Mouse (Mus musculus): ENCODE results near the gene Fam3c. TPM values are rescaled to one million over a fixed set of nuclear protein-coding genes. Genes with fewer than 3 reads are reported as not detected.

Gene Fam3c
- polyA plus RNA-seq, 1 experiment from 2014 or later, result 34.3 TPM

DNA sequence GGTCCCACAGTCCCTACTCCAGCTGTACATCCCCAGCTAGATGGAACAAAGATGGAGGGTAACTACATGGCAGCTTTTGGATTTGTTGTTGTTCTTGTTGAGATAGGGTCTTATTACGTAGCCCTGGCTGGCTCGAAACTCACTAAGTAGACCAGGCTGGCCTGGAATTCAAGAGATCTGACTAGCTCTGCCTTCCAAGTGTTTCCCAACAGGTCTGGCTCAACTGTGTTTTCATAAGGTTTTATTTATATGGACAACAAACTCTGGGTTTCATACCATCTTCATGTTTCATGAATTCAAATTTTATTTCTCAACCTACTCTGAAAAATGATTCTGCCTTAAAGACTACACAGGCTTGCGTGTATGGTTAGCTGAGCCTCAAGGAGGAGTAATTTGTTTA is 7.1 kb downstream of the Fam3c start:
- H3K9me3 ChIP-seq, result no peaks in the 10 kb centered on the region
- peaks cover 41% of the 10 kb centered on the region for H3K4me1 ChIP-seq
- H3K27ac ChIP-seq, result no peak overlapping the region
- no peaks in the 10 kb centered on the region for H3K36me3 ChIP-seq
- no peaks in the 10 kb centered on the region for H3K27me3 ChIP-seq (ENCODE audit: insufficient read depth, poor library complexity, severe bottlenecking)
- no peak for DNase-seq (ENCODE audit: low spot score)
- WGBS, result 91% methylated on average over 3 of the region's 3 CpGs
- H3K4me3 ChIP-seq, result no peak overlapping the region

DNA sequence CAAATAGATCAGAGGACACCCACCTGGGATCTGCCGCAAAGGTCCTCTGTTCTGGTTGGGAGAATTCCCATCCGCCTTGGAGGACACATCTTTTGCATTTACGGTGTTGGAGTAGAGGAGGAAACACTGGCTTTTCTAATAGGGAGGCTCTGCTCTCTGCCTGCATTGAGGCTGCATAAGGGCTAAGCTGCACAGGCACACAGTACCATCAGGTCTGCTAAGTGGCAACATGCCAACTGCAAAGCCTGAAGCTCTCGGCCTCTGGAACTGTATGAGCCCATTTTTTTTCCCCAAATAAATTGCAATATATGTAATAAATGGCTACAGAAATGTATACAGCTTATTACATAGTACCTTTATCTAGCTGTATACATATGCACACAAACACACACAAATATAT is 7.9 kb downstream of the Fam3c start:
- Histone ChIP-seq H3K4me1 (peaks cover 42% of the 10 kb centered on the region), H3K36me3 (no peaks in the 10 kb centered on the region), H3K9me3 (no peaks in the 10 kb centered on the region), H3K27ac (no peak overlapping the region), H3K4me3 (no peak overlapping the region), H3K27me3 (ENCODE audit: insufficient read depth, poor library complexity, severe bottlenecking) (no peaks in the 10 kb centered on the region)
- WGBS, result 83% methylated on average over 4 of the region's 4 CpGs
- DNase-seq (ENCODE audit: low spot score), result no peak

DNA sequence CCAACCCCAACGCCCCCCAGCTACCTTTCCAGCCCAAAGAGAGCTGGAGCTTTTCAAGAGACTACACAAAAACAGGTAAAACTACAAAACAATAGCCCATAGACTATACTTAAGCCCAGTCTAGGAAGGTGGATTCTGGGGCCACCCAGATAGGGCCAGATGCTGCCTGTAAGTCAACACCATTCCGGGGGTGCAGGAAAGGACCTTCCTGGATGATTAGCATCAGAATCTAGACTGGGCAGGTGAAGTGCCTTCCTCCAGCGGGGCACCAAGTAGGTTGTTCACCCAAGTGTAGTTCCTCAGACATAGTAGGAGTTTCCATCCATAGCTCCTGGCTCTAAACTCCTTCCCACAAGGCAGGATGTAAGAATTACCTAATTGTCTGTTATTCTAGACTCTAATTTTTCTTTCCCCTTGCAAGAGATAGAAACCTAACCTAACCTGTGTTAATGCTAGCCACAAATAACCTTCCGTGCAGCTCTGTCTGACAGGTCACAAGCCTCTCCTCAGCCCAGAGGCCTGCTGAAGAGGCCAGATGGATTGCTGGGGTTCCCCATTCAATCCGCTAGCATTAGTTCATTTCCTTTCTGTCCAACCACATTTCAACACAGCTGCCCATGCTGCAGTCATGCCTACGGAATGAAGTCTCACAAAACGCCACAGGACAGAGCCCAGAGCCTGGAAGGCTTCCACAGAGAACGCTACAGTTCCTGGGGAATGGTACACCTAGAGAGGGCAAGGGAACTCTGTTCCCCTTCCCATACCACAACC is 8.7 kb downstream of the Fam3c start:
- H3K27ac ChIP-seq, result 0 out of 2 replicates have a peak overlapping the region, but pooled peaks have one; percentile 18
- H3K9me3 ChIP-seq, result no peaks in the 10 kb centered on the region
- no peak overlapping the region for H3K4me3 ChIP-seq
- H3K36me3 ChIP-seq, result no peaks in the 10 kb centered on the region
- no peaks in the 10 kb centered on the region for H3K27me3 ChIP-seq (ENCODE audit: insufficient read depth, poor library complexity, severe bottlenecking)
- H3K4me1 ChIP-seq, result peaks cover 42% of the 10 kb centered on the region
- DNase-seq (ENCODE audit: low spot score), result no peak
- 62% methylated on average over 8 of the region's 8 CpGs for WGBS

GRCm38 (mm10) chr6:22344443-22344842 is 11.6 kb downstream of the Fam3c start:
- H3K27me3 ChIP-seq (ENCODE audit: insufficient read depth, poor library complexity, severe bottlenecking), result no peaks in the 10 kb centered on the region
- 0 out of 2 replicates have a peak, but pooled peaks cover 9% of the 10 kb centered on the region for H3K36me3 ChIP-seq
- no peaks in the 10 kb centered on the region for H3K9me3 ChIP-seq
- H3K4me1 ChIP-seq, result peaks cover 29% of the 10 kb centered on the region
- peak overlapping the region; percentile 69; the same call in 1 of the 2 replicates for H3K27ac ChIP-seq
- no peak overlapping the region for H3K4me3 ChIP-seq
- peak; percentile 56 for DNase-seq (ENCODE audit: low spot score)
- 51% methylated on average over 6 of the region's 6 CpGs for WGBS

DNA sequence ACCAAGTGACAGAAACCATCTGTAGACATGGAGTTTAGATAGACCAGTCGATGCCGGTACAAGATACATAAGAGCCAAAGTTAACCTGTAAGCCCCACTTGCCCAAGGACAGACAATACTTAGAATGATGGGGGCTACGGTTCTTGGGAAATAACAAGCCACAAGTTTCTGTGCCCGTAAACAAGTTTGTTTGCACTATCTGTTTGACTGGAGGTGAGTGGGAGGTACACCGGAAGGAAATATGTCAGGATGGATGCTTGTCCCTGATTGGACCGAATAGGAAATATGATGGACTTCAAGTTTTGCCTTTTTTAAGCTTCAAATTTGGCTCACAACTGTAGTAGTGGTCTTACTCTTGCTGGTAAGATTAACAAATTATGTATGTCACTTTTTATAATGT is 12.3 kb downstream of the Fam3c start:
- peaks cover 14% of the 10 kb centered on the region; the same call in 1 of the 2 replicates for H3K36me3 ChIP-seq
- H3K27me3 ChIP-seq (ENCODE audit: insufficient read depth, poor library complexity, severe bottlenecking), result no peaks in the 10 kb centered on the region
- DNase-seq (ENCODE audit: low spot score), result no peak
- H3K4me3 ChIP-seq, result no peak overlapping the region
- no peak overlapping the region for H3K27ac ChIP-seq
- H3K4me1 ChIP-seq, result peaks cover 27% of the 10 kb centered on the region
- WGBS, result 85% methylated on average over 6 of the region's 6 CpGs
- no peaks in the 10 kb centered on the region for H3K9me3 ChIP-seq

- H3K27ac ChIP-seq, result no peak overlapping the region
Observed at GRCm38 (mm10) chr6:22343292-22343691, 12.8 kb downstream of the Fam3c start.

GRCm38 (mm10) chr6:22340779-22341178 is 15.3 kb downstream of the Fam3c start:
- no peak overlapping the region for H3K4me3 ChIP-seq
- 92% methylated on average over 14 of the region's 14 CpGs for WGBS

More at GRCm38 (mm10) chr6:22343292-22343691, 12.8 kb downstream of the Fam3c start:
- no peak for DNase-seq (ENCODE audit: low spot score)
- Histone ChIP-seq H3K36me3 (peaks cover 15% of the 10 kb centered on the region; the same call in 1 of the 2 replicates), H3K27me3 (ENCODE audit: insufficient read depth, poor library complexity, severe bottlenecking) (no peaks in the 10 kb centered on the region), H3K9me3 (no peaks in the 10 kb centered on the region), H3K4me1 (peaks cover 27% of the 10 kb centered on the region), H3K4me3 (no peak overlapping the region)
- WGBS, result 92% methylated on average over 3 of the region's 3 CpGs

GRCm38 (mm10) chr6:22339763-22340542 is 16.1 kb downstream of the Fam3c start:
- Histone ChIP-seq H3K9me3 (no peaks in the 10 kb centered on the region), H3K36me3 (peaks cover 21% of the 10 kb centered on the region), H3K4me3 (no peak overlapping the region), H3K27ac (no peak overlapping the region), H3K27me3 (ENCODE audit: insufficient read depth, poor library complexity, severe bottlenecking) (no peaks in the 10 kb centered on the region), H3K4me1 (peaks cover 13% of the 10 kb centered on the region)
- no peak for DNase-seq (ENCODE audit: low spot score)
- WGBS, result 81% methylated on average over 15 of the region's 15 CpGs

More at GRCm38 (mm10) chr6:22340779-22341178, 15.3 kb downstream of the Fam3c start:
- no peaks in the 10 kb centered on the region for H3K27me3 ChIP-seq (ENCODE audit: insufficient read depth, poor library complexity, severe bottlenecking)
- DNase-seq (ENCODE audit: low spot score), result no peak
- H3K36me3 ChIP-seq, result peaks cover 21% of the 10 kb centered on the region
- H3K27ac ChIP-seq, result no peak overlapping the region
- H3K4me1 ChIP-seq, result peaks cover 15% of the 10 kb centered on the region
- no peaks in the 10 kb centered on the region for H3K9me3 ChIP-seq

- 88% methylated on average over 2 of the region's 2 CpGs for WGBS
- no peaks in the 10 kb centered on the region for H3K27me3 ChIP-seq (ENCODE audit: insufficient read depth, poor library complexity, severe bottlenecking)
- no peak for DNase-seq (ENCODE audit: low spot score)
- H3K4me3 ChIP-seq, result no peak overlapping the region
- H3K9me3 ChIP-seq, result no peaks in the 10 kb centered on the region
- 0 out of 2 replicates have a peak, but pooled peaks cover 1% of the 10 kb centered on the region for H3K36me3 ChIP-seq
- peaks cover 2% of the 10 kb centered on the region; the same call in 1 of the 2 replicates for H3K4me1 ChIP-seq
- no peak overlapping the region for H3K27ac ChIP-seq
Observed at GRCm38 (mm10) chr6:22332548-22332947, 23.5 kb downstream of the Fam3c start.

- Histone ChIP-seq H3K27me3 (ENCODE audit: insufficient read depth, poor library complexity, severe bottlenecking) (no peaks in the 10 kb centered on the region), H3K27ac (no peak overlapping the region), H3K9me3 (no peaks in the 10 kb centered on the region), H3K36me3 (no peaks in the 10 kb centered on the region), H3K4me1 (peaks cover 2% of the 10 kb centered on the region; the same call in 1 of the 2 replicates), H3K4me3 (no peak overlapping the region)
- DNase-seq (ENCODE audit: low spot score), result no peak
- 87% methylated on average over 13 of the region's 13 CpGs for WGBS
Observed at GRCm38 (mm10) chr6:22330169-22330960, 25.7 kb downstream of the Fam3c start.

DNA sequence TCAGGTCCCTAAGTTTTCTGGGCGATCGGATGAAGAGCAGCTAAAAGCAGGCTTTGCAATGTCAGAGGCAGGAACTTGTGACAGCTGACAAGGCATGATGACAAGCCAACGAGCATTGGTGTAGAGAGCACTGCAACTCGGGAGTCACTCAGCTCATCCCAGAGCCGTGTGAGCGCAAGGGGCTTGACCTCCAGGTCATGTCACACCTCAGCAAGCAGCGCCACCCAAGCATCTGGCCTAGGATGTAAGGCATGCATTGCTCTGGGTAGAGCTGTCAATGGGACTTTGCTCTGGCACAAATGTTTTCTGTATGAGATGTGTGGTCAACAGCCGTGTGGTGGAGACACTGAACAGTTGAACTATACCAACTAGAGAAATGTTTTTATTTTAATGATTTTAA is 28.1 kb downstream of the Fam3c start:
- WGBS, result 47% methylated on average over 8 of the region's 8 CpGs
- no peaks in the 10 kb centered on the region for H3K9me3 ChIP-seq
- DNase-seq (ENCODE audit: low spot score), result no peak
- peaks cover 2% of the 10 kb centered on the region; the same call in 1 of the 2 replicates for H3K4me1 ChIP-seq
- no peak overlapping the region for H3K27ac ChIP-seq
- no peak overlapping the region for H3K4me3 ChIP-seq
- no peaks in the 10 kb centered on the region for H3K27me3 ChIP-seq (ENCODE audit: insufficient read depth, poor library complexity, severe bottlenecking)
- H3K36me3 ChIP-seq, result peaks cover 8% of the 10 kb centered on the region

GRCm38 (mm10) chr6:22327091-22327490 is 29.0 kb downstream of the Fam3c start:
- Histone ChIP-seq H3K9me3 (no peaks in the 10 kb centered on the region), H3K36me3 (peaks cover 9% of the 10 kb centered on the region), H3K4me3 (no peak overlapping the region), H3K27me3 (ENCODE audit: insufficient read depth, poor library complexity, severe bottlenecking) (no peaks in the 10 kb centered on the region), H3K4me1 (peaks cover 2% of the 10 kb centered on the region; the same call in 1 of the 2 replicates), H3K27ac (no peak overlapping the region)
- DNase-seq (ENCODE audit: low spot score), result no peak
- 79% methylated on average over 4 of the region's 4 CpGs for WGBS
